Mouse (Mus musculus): ENCODE measurements around the gene Tefm. TPM values are rescaled to one million over a fixed set of nuclear protein-coding genes. Genes with fewer than 3 reads are reported as not detected.

Gene Tefm
- polyA plus RNA-seq, 1 experiment from 2014 or later = 27.2 TPM

- Histone ChIP-seq H3K9ac (no peak overlapping the region), H3K27ac (ENCODE audit: poor library complexity, severe bottlenecking) (no peak overlapping the region), H3K9me3 (replicated peaks) (no peaks in the 10 kb centered on the region), H3K4me2 (no peak overlapping the region), H3K36me3 (no peaks in the 10 kb centered on the region), H3K4me1 (replicated peaks) (peaks cover 10% of the 10 kb centered on the region), H3K4me3 (no peak overlapping the region), H3K27me3 (replicated peaks) (no peaks in the 10 kb centered on the region)
- ATAC-seq (ENCODE audit: insufficient number of reproducible peaks, low FRiP score) = no peak
- WGBS = 46% methylated on average over 10 of the region's 10 CpGs
Observed at GRCm38 (mm10) chr11:80145787-80146275, 3.9 kb upstream of the Tefm start.

GRCm38 (mm10) chr11:80142872-80143271 lies 897 bp upstream of the Tefm start:
- Histone ChIP-seq H3K9me3 (replicated peaks) (no peaks in the 10 kb centered on the region), H3K4me2 (peak overlapping the region; percentile 79), H3K9ac (peak overlapping the region; percentile 32; the same call in 1 of the 2 replicates), H3K27ac (ENCODE audit: poor library complexity, severe bottlenecking) (no peak overlapping the region), H3K27me3 (replicated peaks) (no peaks in the 10 kb centered on the region), H3K4me1 (replicated peaks) (peaks cover 15% of the 10 kb centered on the region), H3K4me3 (peak overlapping the region; percentile 71), H3K36me3 (peaks cover 24% of the 10 kb centered on the region)
- ATAC-seq (ENCODE audit: insufficient number of reproducible peaks, low FRiP score) = no peak
- 52% methylated on average over 8 of the region's 8 CpGs for WGBS

GRCm38 (mm10) chr11:80137773-80138172 lies 4.2 kb downstream of the Tefm start:
- 87% methylated on average over 5 of the region's 5 CpGs for WGBS

GRCm38 (mm10) chr11:80136786-80137185 lies 5.2 kb downstream of the Tefm start:
- H3K4me1 ChIP-seq (replicated peaks) = peaks cover 9% of the 10 kb centered on the region
- WGBS = 89% methylated on average over 13 of the region's 13 CpGs
- no peak overlapping the region for H3K9ac ChIP-seq
- ATAC-seq (ENCODE audit: insufficient number of reproducible peaks, low FRiP score) = no peak
- H3K4me3 ChIP-seq = no peak overlapping the region
- peaks cover 64% of the 10 kb centered on the region for H3K36me3 ChIP-seq
- no peaks in the 10 kb centered on the region for H3K27me3 ChIP-seq (replicated peaks)
- H3K27ac ChIP-seq (ENCODE audit: poor library complexity, severe bottlenecking) = no peak overlapping the region
- no peak overlapping the region for H3K4me2 ChIP-seq
- no peaks in the 10 kb centered on the region for H3K9me3 ChIP-seq (replicated peaks)

More at GRCm38 (mm10) chr11:80137773-80138172, 4.2 kb downstream of the Tefm start:
- Histone ChIP-seq H3K4me3 (no peak overlapping the region), H3K9me3 (replicated peaks) (no peaks in the 10 kb centered on the region), H3K4me1 (replicated peaks) (peaks cover 11% of the 10 kb centered on the region), H3K9ac (no peak overlapping the region), H3K36me3 (peaks cover 55% of the 10 kb centered on the region), H3K27ac (ENCODE audit: poor library complexity, severe bottlenecking) (no peak overlapping the region), H3K4me2 (no peak overlapping the region), H3K27me3 (replicated peaks) (no peaks in the 10 kb centered on the region)
- ATAC-seq (ENCODE audit: insufficient number of reproducible peaks, low FRiP score) = no peak

- Histone ChIP-seq H3K27me3 (replicated peaks) (no peaks in the 10 kb centered on the region), H3K27ac (ENCODE audit: poor library complexity, severe bottlenecking) (no peak overlapping the region), H3K36me3 (peaks cover 68% of the 10 kb centered on the region), H3K4me3 (no peak overlapping the region), H3K4me2 (no peak overlapping the region), H3K9ac (no peak overlapping the region), H3K9me3 (replicated peaks) (no peaks in the 10 kb centered on the region), H3K4me1 (replicated peaks) (peaks cover 8% of the 10 kb centered on the region)
- WGBS = 92% methylated on average over 11 of the region's 11 CpGs
- ATAC-seq (ENCODE audit: insufficient number of reproducible peaks, low FRiP score) = no peak
Observed at GRCm38 (mm10) chr11:80135954-80136683, 5.9 kb downstream of the Tefm start.

- Histone ChIP-seq H3K4me3 (no peak overlapping the region), H3K4me2 (no peak overlapping the region), H3K9me3 (replicated peaks) (no peaks in the 10 kb centered on the region), H3K27me3 (replicated peaks) (no peaks in the 10 kb centered on the region), H3K27ac (ENCODE audit: poor library complexity, severe bottlenecking) (no peak overlapping the region), H3K36me3 (peaks cover 72% of the 10 kb centered on the region), H3K9ac (no peak overlapping the region), H3K4me1 (replicated peaks) (peaks cover 3% of the 10 kb centered on the region; the same call in 1 of the 2 replicates)
- 65% methylated on average over 4 of the region's 4 CpGs for WGBS
- ATAC-seq (ENCODE audit: insufficient number of reproducible peaks, low FRiP score) = no peak
Observed at GRCm38 (mm10) chr11:80134744-80135143, 7.2 kb downstream of the Tefm start.

- H3K9ac ChIP-seq = no peak overlapping the region
- no peak overlapping the region for H3K4me3 ChIP-seq
- H3K4me1 ChIP-seq (replicated peaks) = no peaks in the 10 kb centered on the region
- no peak for ATAC-seq (ENCODE audit: insufficient number of reproducible peaks, low FRiP score)
- H3K27me3 ChIP-seq (replicated peaks) = no peaks in the 10 kb centered on the region
- no peak overlapping the region for H3K27ac ChIP-seq (ENCODE audit: poor library complexity, severe bottlenecking)
- no peak overlapping the region for H3K4me2 ChIP-seq
- H3K36me3 ChIP-seq = peaks cover 62% of the 10 kb centered on the region
- 66% methylated on average over 1 of the region's 1 CpGs for WGBS
- no peaks in the 10 kb centered on the region for H3K9me3 ChIP-seq (replicated peaks)
Observed at GRCm38 (mm10) chr11:80132050-80132449, 9.9 kb downstream of the Tefm start.

- H3K4me1 ChIP-seq (replicated peaks) = no peaks in the 10 kb centered on the region
- H3K27me3 ChIP-seq (replicated peaks) = no peaks in the 10 kb centered on the region
- no peaks in the 10 kb centered on the region for H3K9me3 ChIP-seq (replicated peaks)
- H3K9ac ChIP-seq = no peak overlapping the region
- ATAC-seq (ENCODE audit: insufficient number of reproducible peaks, low FRiP score) = no peak
- WGBS = 60% methylated on average over 1 of the region's 1 CpGs
- H3K36me3 ChIP-seq = peaks cover 72% of the 10 kb centered on the region
- H3K4me2 ChIP-seq = no peak overlapping the region
- no peak overlapping the region for H3K4me3 ChIP-seq
- H3K27ac ChIP-seq (ENCODE audit: poor library complexity, severe bottlenecking) = no peak overlapping the region
Observed at GRCm38 (mm10) chr11:80116411-80116810, 25.6 kb downstream of the Tefm start.

GRCm38 (mm10) chr11:80104407-80104806 lies 37.6 kb downstream of the Tefm start:
- ATAC-seq (ENCODE audit: insufficient number of reproducible peaks, low FRiP score) = no peak
- Histone ChIP-seq H3K9ac (no peak overlapping the region), H3K27me3 (replicated peaks) (no peaks in the 10 kb centered on the region), H3K4me1 (replicated peaks) (no peaks in the 10 kb centered on the region), H3K36me3 (peaks cover 52% of the 10 kb centered on the region), H3K4me3 (no peak overlapping the region), H3K9me3 (replicated peaks) (no peaks in the 10 kb centered on the region), H3K4me2 (no peak overlapping the region), H3K27ac (ENCODE audit: poor library complexity, severe bottlenecking) (no peak overlapping the region)
- 78% methylated on average over 1 of the region's 1 CpGs for WGBS

- peaks cover 51% of the 10 kb centered on the region for H3K36me3 ChIP-seq
Observed at GRCm38 (mm10) chr11:80101298-80101697, 40.7 kb downstream of the Tefm start.

GRCm38 (mm10) chr11:80098444-80099056 lies 43.4 kb downstream of the Tefm start:
- Histone ChIP-seq H3K4me2 (no peak overlapping the region), H3K9me3 (replicated peaks) (no peaks in the 10 kb centered on the region), H3K36me3 (peaks cover 47% of the 10 kb centered on the region), H3K27me3 (replicated peaks) (no peaks in the 10 kb centered on the region), H3K9ac (no peak overlapping the region), H3K27ac (ENCODE audit: poor library complexity, severe bottlenecking) (no peak overlapping the region), H3K4me3 (no peak overlapping the region), H3K4me1 (replicated peaks) (no peaks in the 10 kb centered on the region)
- 90% methylated on average over 3 of the region's 3 CpGs for WGBS
- ATAC-seq (ENCODE audit: insufficient number of reproducible peaks, low FRiP score) = no peak

More at GRCm38 (mm10) chr11:80101298-80101697, 40.7 kb downstream of the Tefm start:
- H3K4me3 ChIP-seq = no peak overlapping the region
- H3K9ac ChIP-seq = no peak overlapping the region
- H3K27ac ChIP-seq (ENCODE audit: poor library complexity, severe bottlenecking) = no peak overlapping the region
- WGBS = 71% methylated on average over 6 of the region's 6 CpGs
- no peaks in the 10 kb centered on the region for H3K4me1 ChIP-seq (replicated peaks)
- H3K9me3 ChIP-seq (replicated peaks) = no peaks in the 10 kb centered on the region
- no peak overlapping the region for H3K4me2 ChIP-seq
- H3K27me3 ChIP-seq (replicated peaks) = no peaks in the 10 kb centered on the region
- ATAC-seq (ENCODE audit: insufficient number of reproducible peaks, low FRiP score) = no peak

Data from heart, embryonic 12.5 days (tissue).